Mouse (Mus musculus): ENCODE data around the gene Zkscan17. TPM values are rescaled to one million over a fixed set of nuclear protein-coding genes. Genes with fewer than 3 reads are reported as not detected.

Zkscan17 gene
- total RNA-seq, 2 experiments from 2014 or later, result 2.7 to 3.5 TPM

DNA sequence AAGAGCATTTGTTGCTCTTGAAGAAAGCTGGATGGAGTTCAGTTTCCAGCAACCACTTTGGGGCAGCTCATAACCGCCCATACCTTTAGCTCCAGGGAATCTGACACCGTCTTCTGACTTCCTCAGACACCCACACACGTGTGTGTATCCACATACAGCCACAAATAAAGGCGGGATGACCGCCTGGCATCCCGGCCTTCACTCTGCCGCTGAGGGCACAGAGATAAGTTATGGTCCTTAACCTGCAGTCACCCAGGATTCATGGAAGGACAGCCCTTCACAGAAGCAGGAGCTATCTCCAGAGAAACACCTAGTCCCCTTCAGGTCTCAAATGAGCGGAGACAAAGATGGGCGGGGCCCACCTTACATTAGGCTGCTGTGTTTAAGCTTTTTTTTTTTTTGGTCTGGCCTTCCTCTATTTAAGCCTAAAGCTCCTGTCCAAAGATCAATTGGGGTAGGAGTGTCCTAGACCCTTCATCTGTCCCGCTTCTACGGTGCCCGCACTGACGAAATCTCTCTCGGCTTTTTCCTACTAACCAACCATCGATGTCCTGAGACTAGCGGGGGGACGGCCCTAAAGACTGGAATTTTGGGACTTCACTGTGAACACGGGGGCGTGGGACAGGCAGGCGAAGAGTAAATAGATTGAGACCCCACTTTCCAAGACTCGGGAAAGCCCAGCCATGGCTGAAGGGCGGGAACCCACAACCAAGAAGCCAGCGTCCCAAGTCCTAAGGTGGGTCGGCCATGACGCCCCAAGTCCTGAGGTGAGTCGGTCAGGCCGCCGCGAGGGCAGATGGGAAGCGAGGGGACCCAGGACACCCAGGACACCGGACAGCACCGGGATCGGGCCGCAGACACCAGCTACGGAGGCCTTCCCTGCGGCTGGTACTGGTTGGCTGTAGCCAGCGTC, 54.9 kb downstream of the Zkscan17 start:
- ATAC-seq (replicated peaks; ENCODE audit: low FRiP score, poor library complexity, severe bottlenecking), result peak; percentile 64

DNA sequence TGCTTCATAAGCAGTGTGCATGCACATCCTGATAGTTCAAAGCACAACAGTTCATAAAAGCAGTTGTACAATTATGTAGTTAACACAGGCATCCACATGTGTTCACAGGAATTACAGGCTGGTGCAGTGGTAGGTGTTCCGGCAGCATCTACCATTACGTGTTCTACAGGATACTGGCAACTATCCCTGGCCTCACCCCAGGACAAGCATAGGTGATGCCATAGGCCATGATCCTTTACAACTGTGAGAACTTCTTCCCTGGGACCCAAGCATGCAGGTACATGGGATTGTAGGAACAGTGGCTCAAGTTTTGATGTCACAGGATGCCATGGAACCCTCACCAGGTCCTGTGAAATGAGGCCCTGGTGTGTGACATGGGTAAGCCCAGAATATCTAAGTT, 66.1 kb downstream of the Zkscan17 start:
- no peak for ATAC-seq (replicated peaks; ENCODE audit: low FRiP score, poor library complexity, severe bottlenecking)

DNA sequence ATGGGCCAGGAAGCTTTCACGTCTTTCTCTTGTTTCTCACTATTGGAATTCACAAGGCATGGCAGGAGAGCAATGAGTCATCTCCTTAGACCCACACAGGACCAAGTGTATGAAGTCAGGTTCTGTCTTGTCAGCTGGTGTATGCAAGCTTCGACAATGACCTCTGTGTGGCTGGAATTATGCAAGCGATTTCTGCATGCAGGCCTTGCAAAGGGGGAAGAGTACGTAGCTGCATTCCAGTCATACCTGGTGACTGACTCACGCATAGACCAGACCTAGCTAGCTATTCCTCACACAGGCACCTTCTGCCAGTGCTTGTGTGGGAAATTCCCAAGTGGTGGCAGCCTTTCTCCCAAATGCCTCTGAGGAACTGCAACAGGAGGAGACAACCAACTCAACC, 67.6 kb downstream of the Zkscan17 start:
- ATAC-seq (replicated peaks; ENCODE audit: low FRiP score, poor library complexity, severe bottlenecking), result no peak

DNA sequence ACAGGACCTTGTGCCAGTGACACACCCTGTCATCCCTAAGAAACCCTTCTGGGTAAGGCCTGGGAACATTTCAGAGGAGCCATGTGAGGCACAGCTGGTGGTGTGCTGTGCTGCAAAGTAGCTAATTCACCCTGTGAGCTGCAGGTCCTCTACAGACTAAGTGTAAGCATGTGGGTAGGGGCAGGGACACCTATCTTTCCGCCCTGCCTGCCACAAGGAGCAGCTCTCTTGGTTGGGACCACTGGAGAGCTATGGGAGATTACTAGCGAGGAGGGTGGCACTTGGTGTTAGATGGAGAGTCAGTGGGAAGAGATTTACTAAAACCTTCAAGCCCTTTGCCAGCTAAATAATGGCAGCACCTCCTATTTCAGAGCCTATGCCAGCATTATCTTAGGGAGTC, 69.7 kb downstream of the Zkscan17 start:
- no peak for ATAC-seq (replicated peaks; ENCODE audit: low FRiP score, poor library complexity, severe bottlenecking)

DNA sequence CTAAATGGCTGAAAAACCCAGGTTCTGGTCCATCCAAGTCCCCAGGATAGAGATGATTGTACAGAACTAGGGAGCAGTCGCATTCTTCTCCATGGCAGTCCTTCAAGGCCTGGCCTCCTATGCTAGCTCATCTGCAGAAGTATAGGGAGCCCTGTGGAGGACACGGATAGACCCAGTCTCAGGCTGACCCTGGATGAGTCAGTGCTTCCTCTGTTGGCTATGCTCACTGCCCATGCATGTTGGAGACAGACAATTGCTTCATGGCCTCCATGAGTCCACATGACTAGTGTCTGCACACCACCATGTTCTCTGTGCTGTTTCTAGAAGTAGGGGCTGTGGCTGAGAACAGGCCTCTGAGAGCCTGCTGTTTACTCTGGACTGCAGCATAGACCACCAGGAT, 70.2 kb downstream of the Zkscan17 start:
- no peak for ATAC-seq (replicated peaks; ENCODE audit: low FRiP score, poor library complexity, severe bottlenecking)

DNA sequence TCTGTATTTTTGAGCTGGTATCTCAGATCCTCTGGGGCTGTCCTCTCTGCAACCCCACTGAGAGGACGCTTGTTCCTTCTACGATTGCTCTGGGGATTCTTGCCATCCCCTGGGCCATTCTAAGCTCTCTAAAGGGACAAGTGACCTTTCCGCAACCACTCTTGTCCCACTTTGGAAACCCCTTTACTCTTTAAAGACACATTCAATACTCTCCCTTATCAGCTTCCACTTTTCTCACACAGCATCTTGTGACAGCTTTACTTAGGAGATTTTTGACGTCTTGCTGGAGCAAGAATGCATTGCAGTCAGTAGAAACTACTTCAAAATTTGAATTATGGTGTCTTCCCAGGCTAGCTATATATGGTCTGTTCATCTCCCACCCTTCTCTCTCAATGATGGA, 75.5 kb downstream of the Zkscan17 start, which contains the start of gene Snap47:
Snap47 (minus strand) TSS at position 101 of the 400 bp plus-strand sequence.
- no peak for ATAC-seq (replicated peaks; ENCODE audit: low FRiP score, poor library complexity, severe bottlenecking)

DNA sequence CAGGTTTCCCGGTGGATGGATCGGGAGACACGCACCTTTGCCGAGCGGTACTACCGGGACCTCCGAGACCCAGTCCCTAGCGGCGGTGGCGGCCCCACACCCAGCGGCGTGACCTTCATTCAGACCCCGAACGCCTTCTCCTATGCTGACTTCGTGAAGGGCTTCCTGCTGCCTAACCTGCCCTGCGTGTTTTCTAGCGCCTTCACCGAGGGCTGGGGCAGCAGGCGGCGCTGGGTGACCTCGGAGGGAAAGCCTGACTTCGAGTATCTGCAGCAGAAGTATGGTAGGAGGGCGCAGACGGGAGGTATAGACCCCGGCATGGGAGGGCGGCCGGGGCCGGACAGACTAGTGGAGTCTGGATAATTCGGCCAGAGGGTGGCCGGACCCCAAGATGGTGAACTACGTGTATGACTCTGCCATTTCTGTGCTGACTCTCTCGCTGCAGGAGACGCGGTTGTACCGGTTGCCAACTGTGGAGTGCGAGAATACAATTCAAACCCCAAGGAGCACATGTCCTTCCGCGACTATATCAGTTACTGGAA, 76.2 kb downstream of the Zkscan17 start:
- ATAC-seq (replicated peaks; ENCODE audit: low FRiP score, poor library complexity, severe bottlenecking), result peak; percentile 73

DNA sequence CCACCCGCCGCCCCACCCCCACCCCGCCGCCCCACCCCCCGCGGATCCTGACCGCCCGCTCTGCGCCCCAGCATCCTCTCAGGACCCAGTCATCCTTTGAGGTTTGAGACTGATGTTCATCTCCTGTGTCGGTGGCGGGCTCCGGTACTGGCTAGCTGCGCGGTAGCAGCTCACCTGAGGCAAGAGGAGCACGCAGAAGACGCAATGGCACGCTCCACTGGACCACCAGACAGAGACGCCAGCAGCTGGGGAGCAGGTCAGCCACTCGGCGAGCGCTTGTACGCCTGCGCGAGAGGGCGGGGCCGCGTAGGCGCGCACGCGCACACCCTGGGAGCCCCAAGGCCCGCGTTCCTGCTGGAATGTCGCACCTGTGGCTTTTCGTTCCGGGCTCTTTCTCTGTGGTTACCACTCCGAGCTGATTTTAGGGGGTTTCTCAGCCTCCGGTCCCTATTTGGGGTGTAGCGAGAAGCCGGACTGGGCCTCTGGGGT, 76.8 kb downstream of the Zkscan17 start, which contains the start of gene Jmjd4:
Jmjd4 (plus strand) TSS at position 305 of the 489 bp plus-strand sequence.
- peak; percentile 94 for ATAC-seq (replicated peaks; ENCODE audit: low FRiP score, poor library complexity, severe bottlenecking)

DNA sequence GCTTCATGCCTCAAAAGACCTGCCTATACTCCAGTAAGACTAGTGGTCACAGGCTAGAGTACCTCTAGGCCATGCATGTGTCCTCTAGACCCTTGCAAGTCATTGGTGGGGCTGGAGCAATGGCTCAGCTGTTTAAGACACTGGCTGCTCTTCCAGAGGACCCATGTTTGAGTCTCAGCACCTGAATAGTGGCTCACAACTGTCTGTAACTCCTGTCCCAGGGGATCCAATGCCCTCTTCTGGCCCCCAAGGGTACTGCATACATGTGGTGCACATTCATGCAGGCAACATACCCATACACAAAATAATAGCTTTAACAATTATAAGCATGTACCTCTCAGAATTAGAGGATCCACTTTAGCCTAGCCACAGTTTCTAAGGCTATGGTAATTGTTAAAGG, 83.4 kb downstream of the Zkscan17 start:
- peak; percentile 22; the same call in 1 of the 2 replicates for ATAC-seq (replicated peaks; ENCODE audit: low FRiP score, poor library complexity, severe bottlenecking)

DNA sequence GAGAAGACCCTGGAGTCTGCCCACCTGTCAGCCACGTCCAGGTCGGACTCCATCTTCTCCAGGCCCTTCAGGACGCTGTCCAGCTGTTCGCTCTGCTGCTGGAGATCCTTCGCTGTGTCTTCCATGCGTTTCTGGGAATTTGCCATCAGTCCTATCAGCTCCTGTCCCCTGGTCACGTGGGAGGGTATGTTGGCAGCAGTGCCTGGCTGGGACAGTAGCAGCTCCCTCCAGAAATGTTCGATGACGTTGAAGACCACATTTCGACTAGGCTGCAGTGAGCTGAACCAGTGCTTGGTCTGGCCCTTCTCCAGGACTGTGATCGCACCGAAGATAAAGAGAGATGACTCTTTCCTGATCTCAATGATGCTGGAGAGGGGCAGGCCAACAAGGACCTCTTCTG, 88.6 kb downstream of the Zkscan17 start:
- ATAC-seq (replicated peaks; ENCODE audit: low FRiP score, poor library complexity, severe bottlenecking), result no peak

Other genes with a start within 250 kb of the Zkscan17 start
- gene Wnt3a, start 236.0 kb downstream of the Zkscan17 start, total RNA-seq (2015; ENCODE audit: low replicate concordance), result not detected in 2 replicates
- 0.42 TPM in 1 of 2 replicates, not detected in the other for gene Wnt3a, start 236.0 kb downstream of the Zkscan17 start, total RNA-seq (2017; ENCODE audit: low replicate concordance)
- gene Wnt9a, start 219.8 kb downstream of the Zkscan17 start, total RNA-seq (2015; ENCODE audit: low replicate concordance), result not detected in 2 replicates
- not detected in 2 replicates for gene Wnt9a, start 219.8 kb downstream of the Zkscan17 start, total RNA-seq (2017; ENCODE audit: low replicate concordance)
- not detected in 2 replicates for gene Prss38, start 151.1 kb downstream of the Zkscan17 start, total RNA-seq (2015; ENCODE audit: low replicate concordance)
- not detected in 2 replicates for gene Prss38, start 151.1 kb downstream of the Zkscan17 start, total RNA-seq (2017; ENCODE audit: low replicate concordance)
- 0.38 and 2.1 TPM in 2 replicates for gene Jmjd4, start 76.7 kb downstream of the Zkscan17 start, total RNA-seq (2015; ENCODE audit: low replicate concordance)
- gene Jmjd4, start 76.7 kb downstream of the Zkscan17 start, total RNA-seq (2017; ENCODE audit: low replicate concordance), result 0.70 and 1.7 TPM in 2 replicates
- 0.38 TPM in 1 of 2 replicates, not detected in the other for gene Snap47, start 75.6 kb downstream of the Zkscan17 start, total RNA-seq (2015; ENCODE audit: low replicate concordance)
- gene Snap47, start 75.6 kb downstream of the Zkscan17 start, total RNA-seq (2017; ENCODE audit: low replicate concordance), result 0.42 and 2.6 TPM in 2 replicates
- 0.77 TPM in 1 of 2 replicates, not detected in the other for gene Zfp867, start 54.3 kb downstream of the Zkscan17 start, total RNA-seq (2015; ENCODE audit: low replicate concordance)
- 0.51 TPM in 1 of 2 replicates, not detected in the other for gene Zfp867, start 54.3 kb downstream of the Zkscan17 start, total RNA-seq (2017; ENCODE audit: low replicate concordance)
- gene Nlrp3, start 14.8 kb upstream of the Zkscan17 start, total RNA-seq (2015; ENCODE audit: low replicate concordance), result 5.9 TPM in 1 of 2 replicates, not detected in the other
- gene Nlrp3, start 14.8 kb upstream of the Zkscan17 start, total RNA-seq (2017; ENCODE audit: low replicate concordance), result 1.3 and 3.0 TPM in 2 replicates
- not detected in 2 replicates for gene Olfr222, start 49.5 kb upstream of the Zkscan17 start, total RNA-seq (2015; ENCODE audit: low replicate concordance)
- gene Olfr222, start 49.5 kb upstream of the Zkscan17 start, total RNA-seq (2017; ENCODE audit: low replicate concordance), result not detected in 2 replicates
- not detected in 2 replicates for gene Olfr223, start 66.5 kb upstream of the Zkscan17 start, total RNA-seq (2015; ENCODE audit: low replicate concordance)
- gene Olfr223, start 66.5 kb upstream of the Zkscan17 start, total RNA-seq (2017; ENCODE audit: low replicate concordance), result not detected in 2 replicates
- gene Mprip, start 134.6 kb upstream of the Zkscan17 start, total RNA-seq (2015; ENCODE audit: low replicate concordance), result 5.6 and 20.9 TPM in 2 replicates
- gene Mprip, start 134.6 kb upstream of the Zkscan17 start, total RNA-seq (2017; ENCODE audit: low replicate concordance), result 10.6 and 21.7 TPM in 2 replicates

Data from erythroblast, adult 5-6 weeks (primary cell).